Mouse (Mus musculus) R1 (cell line): ENCODE measurements around the gene Hfe2.

Source experiments
- DNase-seq: peaks from one replicate; pipeline ENCODE4 v3.0.0-alpha.2; 2018; ENCODE audit warnings: low read depth, low spot score

Gene Hfe2

DNA sequence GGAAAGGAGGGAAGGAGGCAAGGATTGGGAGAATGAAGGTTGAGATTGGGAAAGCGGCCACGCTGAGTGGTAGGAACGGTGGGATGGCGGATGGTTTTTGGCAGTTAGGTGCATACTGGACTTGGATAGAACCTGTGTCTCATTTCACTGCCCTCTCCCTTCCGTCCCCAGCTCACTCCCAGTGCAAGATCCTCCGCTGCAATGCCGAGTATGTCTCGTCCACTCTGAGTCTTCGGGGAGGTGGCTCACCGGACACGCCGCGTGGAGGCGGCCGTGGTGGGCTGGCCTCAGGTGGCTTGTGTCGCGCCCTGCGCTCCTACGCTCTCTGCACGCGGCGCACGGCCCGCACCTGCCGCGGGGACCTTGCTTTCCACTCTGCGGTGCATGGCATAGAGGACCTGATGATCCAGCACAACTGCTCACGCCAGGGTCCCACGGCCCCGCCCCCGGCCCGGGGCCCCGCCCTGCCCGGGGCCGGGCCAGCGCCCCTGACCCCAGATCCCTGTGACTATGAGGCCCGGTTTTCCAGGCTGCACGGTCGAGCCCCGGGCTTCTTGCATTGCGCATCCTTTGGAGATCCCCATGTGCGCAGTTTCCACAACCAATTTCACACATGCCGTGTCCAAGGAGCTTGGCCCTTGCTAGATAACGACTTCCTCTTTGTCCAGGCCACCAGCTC, 2.0 kb downstream of the Hfe2 start:
- peak; percentile 62 for DNase-seq

DNA sequence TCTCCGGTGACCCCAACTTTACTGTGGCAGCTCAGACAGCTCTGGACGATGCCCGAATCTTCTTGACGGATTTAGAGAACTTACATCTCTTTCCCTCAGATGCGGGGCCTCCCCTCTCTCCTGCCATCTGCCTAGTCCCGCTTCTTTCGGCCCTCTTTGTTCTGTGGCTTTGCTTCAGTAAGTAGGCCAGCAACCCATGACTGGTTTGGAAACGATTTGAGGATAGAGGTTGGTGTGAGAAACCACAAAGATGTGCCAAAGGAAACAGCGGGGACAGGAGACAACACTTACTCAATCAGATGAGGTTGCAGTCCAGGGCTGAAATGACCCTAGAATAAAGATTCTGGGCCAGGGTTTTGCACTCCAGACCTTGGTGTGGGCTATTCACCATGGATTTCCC, 3.5 kb downstream of the Hfe2 start:
- DNase-seq: no peak

DNA sequence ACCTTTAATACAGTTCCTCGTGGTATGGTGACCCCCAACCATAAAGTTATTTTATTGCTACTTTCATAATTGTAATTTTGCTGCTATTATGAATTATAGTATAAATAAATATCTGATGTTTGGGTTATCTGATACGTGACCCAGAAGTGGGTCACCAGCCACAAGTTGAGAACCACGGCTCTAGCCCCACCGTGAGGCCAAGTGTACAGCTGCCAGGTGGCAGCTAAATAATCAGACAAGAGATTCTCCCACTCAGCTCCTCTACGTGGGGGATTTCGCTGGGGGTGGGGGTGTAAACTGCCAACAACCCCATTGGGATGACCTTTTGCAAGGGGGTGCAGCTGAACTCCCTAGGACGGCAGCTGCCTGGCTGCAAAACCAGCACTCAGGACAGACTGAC, 7.1 kb downstream of the Hfe2 start:
- no peak for DNase-seq

DNA sequence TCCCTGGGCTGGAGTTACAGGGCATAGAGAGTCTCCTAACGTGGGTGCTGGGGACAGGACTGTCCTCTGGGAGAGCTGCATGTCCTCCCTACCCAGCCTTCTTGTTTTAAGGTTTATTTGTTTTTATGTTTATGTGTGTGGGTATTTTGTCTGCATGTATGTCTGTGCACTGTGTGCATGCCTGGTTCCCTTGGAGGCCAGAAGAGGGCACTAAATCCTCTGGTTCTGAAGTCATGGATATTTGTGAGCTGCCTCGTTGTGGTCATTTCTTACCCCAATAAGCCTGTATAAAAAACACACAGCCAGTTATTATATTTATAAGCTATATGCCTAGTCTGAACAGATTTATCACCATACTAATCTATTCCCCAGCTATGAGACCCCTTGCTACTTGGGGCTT, 9.3 kb downstream of the Hfe2 start:
- DNase-seq: no peak

DNA sequence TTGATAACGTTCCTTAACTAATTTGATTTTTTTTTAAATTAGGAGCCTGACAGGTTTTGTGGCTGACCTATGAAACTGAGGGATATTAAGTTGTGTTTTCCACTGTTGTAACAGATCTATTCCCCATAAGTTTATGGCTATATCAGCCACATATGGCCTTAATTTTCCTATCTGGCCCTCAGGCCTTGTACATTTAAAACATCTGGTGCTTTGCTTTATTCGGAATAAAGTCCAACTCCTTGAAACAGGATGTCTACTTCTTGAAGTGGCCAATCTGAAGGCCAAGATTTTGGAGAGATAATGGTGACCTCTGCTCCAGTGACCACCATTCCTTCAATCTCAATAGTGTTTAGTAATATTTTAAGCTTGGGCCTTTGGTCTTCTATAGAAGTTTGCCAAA, 14.3 kb downstream of the Hfe2 start:
- DNase-seq: no peak

DNA sequence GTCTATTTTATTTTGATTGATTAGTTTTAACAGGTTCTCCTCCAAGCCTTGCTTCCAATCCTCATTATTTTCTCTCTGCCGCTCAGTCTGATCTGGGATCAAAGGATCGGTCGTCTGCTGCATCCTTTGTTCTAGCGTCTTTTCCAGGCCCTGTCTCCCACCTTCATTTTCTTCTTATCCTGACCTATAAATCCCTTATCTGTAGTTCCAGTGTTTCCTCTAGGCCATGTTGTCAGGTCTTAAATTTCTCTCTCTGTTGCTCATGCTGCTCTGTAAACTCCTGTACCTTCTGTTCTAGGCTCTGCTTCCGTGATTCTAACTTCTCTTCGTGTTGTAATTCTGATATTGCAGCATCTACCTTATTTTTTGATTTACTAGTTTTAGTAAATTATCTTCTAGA, 15.8 kb downstream of the Hfe2 start:
- no peak for DNase-seq

DNA sequence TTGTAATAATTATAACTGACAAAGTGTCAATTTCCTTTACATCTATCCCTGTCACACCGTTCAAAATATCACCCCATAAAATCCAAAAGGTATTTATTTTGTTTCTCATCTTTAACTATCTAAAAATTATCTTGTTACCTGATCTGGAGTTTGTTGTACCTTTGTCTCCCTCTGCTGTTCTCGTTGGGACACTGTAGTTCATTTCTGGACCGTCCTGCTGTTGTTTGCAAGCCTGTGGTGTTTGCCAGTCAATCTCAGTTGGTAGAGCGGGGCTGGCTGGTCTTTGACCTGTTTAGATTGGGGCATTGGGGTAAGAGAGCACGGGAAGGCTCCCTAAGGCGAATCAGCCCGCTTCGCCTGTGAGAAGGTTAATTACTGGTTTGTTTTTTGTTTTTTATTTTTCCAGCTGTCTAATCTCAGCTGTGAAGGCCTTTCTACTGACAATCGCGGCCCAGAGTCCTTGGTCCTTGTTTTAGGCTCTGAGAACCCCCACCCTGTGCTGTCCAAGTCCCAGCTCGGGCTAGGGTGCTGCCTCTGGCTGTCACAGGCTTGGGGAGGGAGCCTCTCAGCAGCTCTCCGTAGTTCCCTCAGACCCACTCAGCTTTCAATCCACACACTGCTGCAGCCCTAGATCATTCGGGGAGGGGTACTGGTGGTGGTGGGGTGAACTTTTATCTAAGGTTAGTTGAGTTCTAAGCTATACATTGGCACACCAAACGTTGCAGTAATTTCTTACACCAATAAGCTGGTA, 16.5 kb downstream of the Hfe2 start:
- peak; percentile 58 for DNase-seq

DNA sequence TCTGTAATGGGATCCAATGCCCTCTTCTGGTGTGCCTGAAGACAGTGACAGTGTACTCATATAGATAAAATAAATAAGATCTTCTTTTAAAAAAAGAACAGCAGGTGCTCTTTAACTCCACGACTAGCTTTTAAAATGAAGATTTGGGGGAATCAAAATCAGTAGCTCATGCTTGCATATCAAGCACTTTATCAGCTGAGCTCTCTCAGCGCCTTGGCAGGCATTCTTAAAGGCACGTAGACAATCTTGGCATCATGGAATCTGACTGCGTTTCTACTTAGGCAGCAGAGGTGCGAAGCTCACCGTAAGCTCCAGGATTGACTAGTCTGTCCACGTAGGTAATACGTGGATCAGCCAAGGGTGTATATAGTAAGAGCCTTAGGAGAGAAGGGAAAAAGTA, 17.6 kb downstream of the Hfe2 start:
- DNase-seq: no peak

DNA sequence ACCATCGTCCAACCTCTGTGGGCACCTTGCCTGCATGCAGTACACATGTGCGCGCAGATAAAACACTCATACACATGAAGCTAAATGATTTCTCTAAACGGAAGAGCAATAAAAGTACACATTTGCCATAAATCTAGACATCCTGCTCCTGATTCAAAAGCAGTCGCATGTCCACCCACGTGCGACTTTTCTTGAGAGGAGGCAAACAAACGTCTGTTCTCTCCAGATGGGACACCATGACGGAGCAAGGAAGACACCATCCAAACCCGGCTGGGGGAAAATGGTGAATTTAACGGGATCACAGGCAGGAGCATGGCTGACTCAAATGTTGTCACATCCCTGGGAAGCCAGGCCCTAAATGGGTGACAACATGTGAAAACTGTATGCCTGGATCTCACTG, 18.4 kb downstream of the Hfe2 start:
- DNase-seq: no peak

DNA sequence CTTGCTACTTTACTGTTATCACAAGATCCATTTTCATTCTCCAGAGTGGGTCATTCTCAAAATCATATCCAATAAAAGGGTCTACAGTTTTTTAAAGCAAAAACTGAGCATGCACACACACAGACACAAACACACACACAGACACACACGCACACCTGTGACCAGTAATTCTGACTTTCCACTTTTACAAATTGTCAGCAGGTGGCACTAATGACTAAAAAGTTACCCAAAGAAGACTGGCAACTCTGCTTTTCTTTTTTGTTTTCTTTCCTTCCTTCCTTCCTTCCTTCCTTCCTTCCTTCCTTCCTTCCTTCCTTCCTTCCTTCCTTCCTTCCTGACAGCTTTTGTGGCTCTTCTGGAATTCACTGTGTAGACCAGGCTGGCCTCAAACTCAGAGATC, 20.6 kb downstream of the Hfe2 start:
- peak; percentile 26 for DNase-seq

DNA sequence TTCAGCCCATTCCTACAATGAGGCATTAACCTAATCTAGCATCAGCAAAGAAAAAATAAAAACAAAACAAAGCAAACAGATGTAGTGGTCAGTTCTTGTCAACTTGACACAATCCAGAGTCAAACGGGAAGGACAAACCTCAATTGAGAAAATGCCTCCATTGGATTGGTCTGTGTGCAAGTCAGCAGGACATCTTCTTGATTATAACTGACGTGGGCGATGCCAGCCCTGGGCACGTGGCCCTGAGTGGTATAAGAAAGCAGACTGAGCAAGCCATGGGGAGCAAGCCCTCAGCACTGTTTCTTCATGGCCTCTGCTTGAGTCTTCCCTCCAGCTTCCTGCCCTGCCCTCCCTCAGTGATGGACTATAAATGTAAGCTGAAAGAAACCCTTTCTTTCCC, 21.9 kb downstream of the Hfe2 start:
- no peak for DNase-seq

DNA sequence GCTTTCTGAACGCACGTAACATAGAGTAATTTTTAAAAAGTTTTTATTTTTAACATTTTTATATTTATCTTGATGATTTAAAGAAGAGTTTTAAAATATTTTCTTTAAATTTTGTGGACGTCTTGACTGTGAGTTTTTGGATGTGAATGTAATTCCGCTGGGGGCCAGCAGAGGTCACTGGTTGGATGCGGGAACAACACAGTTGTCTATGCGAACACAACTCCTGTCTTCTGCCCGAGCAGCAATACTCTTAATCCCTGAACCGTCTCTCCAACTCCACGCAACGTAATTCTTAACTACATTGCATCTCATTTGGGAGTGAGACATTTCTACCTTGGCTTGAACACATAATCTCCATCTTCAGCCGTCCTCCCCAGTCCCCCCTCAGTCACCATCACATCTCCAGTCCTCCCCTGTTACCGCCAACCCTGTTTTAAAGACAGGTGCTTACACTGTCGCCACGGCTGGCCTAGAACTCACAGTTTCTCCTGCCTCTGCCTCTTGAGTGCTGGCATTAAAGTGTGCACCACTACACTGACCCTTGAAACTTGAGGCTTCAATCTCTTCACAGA, 22.5 kb downstream of the Hfe2 start:
- peak; percentile 70 for DNase-seq

DNA sequence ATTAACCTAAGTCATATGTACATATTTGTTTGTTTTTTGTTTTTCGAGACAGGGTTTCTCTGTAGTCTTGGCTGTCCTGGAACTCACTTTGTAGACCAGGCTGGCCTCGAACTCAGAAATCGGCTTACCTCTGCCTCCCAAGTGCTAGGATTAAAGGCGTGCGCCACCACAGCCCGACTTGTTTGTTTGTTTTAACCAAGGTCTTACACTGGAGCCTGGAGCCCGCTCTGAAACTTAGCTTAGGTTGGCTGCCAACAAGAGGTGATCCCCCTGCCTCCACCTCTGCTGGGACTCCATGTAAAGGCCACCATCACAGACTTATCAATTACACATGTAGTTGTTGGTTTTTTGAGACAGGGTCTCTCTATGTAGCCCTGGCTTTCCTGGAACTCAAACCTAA, 23.9 kb downstream of the Hfe2 start:
- no peak for DNase-seq

DNA sequence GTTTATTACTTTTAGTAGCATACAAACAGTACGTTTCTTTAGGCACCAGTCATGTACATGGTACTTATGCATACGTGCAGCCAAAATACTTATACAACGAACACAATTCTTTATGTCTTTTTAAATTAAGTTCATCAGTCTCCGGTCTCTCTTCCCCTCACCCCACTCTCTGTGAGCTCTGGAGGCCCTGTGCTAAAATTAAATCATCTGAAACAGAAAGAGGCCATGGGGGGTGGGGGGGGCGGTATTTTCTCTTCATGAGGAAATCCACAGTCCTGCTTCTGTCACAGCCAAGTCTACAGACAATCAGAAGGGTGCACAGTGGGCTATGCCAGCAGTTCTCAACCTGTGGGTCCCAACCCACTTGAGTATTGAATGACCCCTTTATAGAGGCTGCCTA, 24.4 kb downstream of the Hfe2 start:
- DNase-seq: no peak

DNA sequence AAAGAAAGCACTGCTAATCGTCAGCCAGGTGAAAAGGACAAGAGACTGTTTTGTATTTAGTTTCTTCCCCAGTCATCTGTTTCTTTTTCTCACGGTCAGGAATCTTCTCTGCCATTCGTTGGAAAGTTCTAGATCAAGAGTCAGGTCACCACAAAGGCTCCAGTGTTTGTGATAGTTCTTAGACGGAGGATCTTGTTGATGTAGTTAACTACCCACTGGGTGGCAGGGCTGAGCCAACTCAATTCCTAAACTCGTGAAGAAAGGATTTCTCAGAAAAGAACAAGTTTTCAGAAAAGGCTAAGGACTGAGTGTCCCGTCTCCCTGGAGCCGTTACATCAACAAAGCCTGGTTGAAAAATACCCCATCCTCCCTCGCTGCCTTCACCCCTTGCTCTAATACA, 26.2 kb downstream of the Hfe2 start:
- peak; percentile 84 for DNase-seq

DNA sequence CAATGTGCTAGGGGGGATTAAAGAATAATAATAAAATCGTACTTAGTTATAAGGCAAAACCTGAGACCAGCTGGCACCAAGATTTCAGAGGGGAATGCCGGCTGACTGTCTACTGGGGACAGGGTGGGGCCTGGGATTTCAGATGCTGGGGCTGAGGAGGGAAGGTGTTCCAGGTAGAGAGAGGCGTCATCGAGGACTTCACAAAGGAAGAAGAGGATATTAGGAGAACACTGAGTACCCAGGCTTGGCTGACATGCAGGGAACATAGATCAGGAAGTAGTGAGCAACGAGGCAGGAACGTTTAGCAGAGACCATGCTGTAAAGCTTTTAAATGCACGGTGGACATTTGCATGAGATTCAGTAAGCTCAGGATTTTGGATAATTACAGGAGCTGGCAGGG, 26.9 kb downstream of the Hfe2 start:
- no peak for DNase-seq

DNA sequence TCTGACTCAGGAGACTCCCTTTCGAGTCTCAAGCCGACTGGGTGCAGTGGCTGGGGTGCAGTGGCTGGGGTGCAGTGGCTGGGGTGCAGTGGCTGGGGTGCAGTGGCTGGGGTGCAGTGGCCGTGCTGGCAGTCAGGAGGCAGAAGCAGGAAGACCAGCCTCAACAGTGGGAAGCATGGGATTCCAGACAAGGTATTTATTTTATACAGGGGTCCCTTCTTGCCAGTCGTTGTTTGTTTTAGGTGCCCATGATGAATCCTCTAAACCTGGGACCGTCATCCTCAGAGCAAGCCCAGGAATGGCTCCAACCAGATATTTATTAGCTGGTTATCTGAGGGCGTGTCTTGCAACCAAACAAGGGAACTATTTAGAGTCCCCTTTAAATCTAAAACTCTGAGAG, 28.6 kb downstream of the Hfe2 start:
- DNase-seq: no peak

DNA sequence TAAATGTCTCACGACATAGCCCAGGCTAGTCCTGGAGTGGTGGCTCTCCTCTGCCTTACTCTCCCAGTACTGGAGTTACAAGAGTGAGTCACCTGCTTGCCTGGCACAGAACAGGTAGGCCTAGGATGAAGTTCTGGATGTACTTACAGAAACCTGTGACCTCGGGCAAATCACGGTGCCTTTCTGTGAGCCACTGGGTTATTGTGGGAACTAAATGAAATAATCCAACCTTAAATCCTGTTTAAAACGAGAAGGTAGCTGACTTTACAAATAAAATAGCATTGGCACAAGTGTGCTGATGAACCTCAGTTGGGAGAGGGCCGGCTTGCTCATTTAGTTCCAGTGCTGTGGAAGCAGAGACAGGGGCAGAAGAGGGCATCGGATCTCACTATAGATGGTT, 29.3 kb downstream of the Hfe2 start:
- no peak for DNase-seq

DNA sequence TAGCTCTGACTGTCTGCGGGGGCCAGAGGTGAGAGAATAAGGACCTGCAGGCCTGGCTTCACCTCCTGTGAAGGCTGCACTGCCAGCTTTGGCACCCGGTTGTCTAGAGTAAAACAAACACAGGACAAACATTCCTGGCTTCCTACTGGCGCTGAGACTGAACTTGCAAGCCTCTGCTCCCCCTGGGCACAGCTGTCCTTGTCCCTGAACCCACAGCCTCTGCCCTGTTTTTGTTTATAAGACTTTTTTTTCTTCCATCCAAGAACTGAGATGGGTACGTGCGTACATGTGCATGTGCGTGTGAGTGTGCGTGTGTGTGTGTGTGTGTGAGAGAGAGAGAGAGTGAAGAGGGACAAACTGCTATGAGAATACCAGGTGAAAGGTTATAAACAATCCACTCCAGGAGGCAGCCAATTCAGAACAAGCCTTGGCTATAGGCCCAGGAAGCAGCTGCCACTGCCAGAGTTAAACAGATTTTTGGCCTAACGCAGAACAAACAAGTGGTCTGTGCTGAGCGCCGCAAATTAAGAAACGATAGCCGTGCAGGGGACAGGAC, 30.1 kb downstream of the Hfe2 start:
- no peak for DNase-seq

DNA sequence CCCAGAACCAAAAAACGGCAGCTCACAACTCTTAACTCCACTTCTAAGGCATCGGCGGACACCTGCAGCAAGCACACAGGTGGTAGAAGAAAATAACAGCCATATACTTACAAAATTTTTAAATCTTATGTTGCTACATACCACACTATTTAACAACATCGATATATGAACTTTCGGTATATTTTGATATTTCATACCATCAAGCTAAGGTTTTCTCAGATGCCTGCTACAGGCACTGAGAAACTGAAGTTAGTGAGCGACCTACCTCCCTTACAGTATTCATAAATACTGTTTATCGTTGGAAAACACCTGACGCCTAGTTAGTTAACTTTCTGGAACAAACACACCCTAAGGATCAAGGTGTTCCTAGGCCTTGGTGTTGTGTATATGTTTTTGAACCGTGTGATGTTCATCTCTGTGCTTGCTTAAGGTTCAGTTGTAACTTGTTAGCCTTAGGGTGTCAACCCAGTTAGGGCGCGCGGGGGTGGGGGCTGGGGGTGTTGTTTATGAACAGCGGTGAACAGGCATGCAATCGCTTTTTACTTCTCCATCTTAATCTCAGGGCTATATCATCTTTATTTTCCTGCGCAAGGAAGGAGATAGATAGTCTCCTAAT, 31.1 kb downstream of the Hfe2 start:
- DNase-seq: no peak

DNA sequence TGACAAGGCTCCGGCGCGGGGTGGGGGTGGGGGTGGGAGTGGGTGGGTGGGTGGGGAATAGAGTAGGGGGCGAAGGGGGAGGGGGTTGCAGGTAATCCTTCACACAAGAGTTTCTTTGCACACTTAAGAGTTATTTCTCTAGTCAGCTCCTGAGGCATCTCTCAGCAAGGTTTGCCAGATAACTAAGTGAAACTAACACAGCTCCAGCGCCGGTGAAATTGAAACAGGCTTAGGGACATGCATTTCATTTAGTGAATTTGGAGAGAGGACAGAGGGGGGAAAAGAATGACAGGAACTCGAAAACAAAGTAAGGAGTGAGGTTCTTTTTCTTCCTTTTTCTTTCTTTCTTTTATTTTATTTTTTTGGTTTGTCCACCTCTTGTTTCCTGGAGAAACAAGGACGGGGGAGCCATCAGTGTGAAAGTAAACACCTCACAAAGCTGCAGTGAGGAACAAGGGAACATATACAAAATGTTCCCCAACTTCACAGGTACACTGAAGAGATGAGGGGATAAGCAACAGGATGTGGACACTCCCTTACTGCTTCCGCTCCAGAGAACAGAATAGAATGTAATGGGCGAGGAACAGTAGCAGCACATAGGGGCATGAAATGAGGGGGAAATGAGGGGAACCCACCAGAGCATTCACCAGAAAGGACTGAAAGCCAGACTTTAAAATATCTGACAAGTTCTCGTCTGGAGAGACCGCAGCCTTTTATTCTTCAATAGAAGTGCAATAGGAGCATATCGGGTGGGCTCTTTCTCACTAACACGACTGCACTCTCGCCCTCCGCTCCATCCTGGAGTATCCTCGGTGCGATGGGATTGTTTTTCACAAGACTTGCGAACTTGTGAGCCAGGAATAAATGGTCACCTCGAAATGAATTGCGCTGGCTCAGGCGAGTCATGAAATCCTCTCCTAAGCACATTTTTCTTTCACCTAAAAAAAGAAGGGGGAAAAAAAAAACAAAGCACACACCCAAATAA, 32.0 kb downstream of the Hfe2 start:
- DNase-seq: peak; percentile 54
